Comparison of ENCODE assay signal across 26 mouse cellular contexts in the genomic region with DNA sequence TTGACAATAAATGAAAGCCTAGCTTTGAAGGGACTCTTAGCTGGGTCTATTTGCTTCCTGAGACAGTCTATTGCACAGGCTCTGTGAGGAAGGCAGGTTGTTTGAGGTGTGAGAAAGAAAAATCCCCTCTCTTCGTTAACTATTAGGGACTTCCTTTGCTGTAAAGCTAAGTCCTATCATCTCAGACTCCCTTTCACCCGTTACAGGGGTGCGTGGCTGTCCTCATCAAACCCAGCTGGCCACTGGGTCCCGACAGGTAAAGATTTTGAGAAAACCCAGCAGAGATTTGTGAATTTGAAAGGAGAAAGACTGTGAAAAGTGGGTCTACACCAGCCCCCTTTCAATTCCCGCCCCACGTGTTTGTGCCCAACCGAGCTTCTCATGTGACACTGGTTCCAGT.
DNase-seq lines count a peak whose midpoint lies in the region; ATAC-seq lines count a peak whose summit lies in the region.
"Had no signal": no experiment of that assay in that cellular context is flagged by ENCODE, and none has a peak within 500 bp of the region (broad histone marks: within the 10 kb centered on the region; RNA-seq: fewer than 3 reads in every experiment).

No protein-coding gene starts in this region.

- H3K9me3 ChIP-seq in hindbrain, embryonic 11.5 days (ENCODE audit: control insufficient read depth, low read length): no peaks in the 10 kb centered on the region
- H3K9me3 ChIP-seq in hindbrain, embryonic 14.5 days (ENCODE audit: control insufficient read depth, low read length): no peaks in the 10 kb centered on the region
- no peaks in the 10 kb centered on the region for H3K9me3 ChIP-seq in limb, embryonic 10.5 days (replicated peaks)
- H3K9me3 ChIP-seq: forebrain, embryonic 13.5 days; heart, embryonic 10.5 days; heart, embryonic 15.5 days; liver, embryonic 12.5 days; midbrain, embryonic 12.5 days had no signal

- DNase-seq in hindbrain, embryonic 11.5 days (ENCODE audit: low spot score): no peak
- no peak for DNase-seq in hindbrain, embryonic 14.5 days (ENCODE audit: low spot score)
- DNase-seq in spleen, adult 12 weeks (ENCODE audit: low spot score): peak; percentile 9
- no peak for DNase-seq in spleen, postnatal 14 days (ENCODE audit: low spot score in 2 of 2)
- peak; percentile 29 for DNase-seq in limb, embryonic 10.5 days (ENCODE audit: low spot score)
- DNase-seq in splenic B cell, adult 2 months (ENCODE audit: low read depth, low spot score): peak; percentile 66
- no peak for DNase-seq in testis, postnatal 10 days (ENCODE audit: low spot score)
- no peak for DNase-seq in layer of hippocampus, postnatal 10 days (ENCODE audit: low spot score in 2 of 2)
- DNase-seq: cerebellum, adult 11 months; cerebellum, adult 9-10 months; cerebellum, postnatal 36 days; gastrocnemius, postnatal 10 days; kidney, postnatal 14 days; layer of hippocampus, adult 9-11 months; liver, postnatal 0 days; lung, postnatal 36 days; right cerebral cortex, postnatal 14 days; thymus, adult 18-20 months; thymus, postnatal 25 days had no signal

- 64% methylated on average over 7 of the region's 7 CpGs for WGBS in hindbrain, embryonic 11.5 days
- 65% methylated on average over 7 of the region's 7 CpGs for whole genome bisulfite sequencing in hindbrain, embryonic 14.5 days
- WGBS in limb, embryonic 10.5 days: 61% methylated on average over 7 of the region's 7 CpGs

- H3K4me2 ChIP-seq in hindbrain, embryonic 11.5 days (replicated peaks; ENCODE audit: low read depth, low read length): no peak overlapping the region
- H3K4me2 ChIP-seq in hindbrain, embryonic 14.5 days (replicated peaks): no peak overlapping the region
- H3K4me2 ChIP-seq: forebrain, embryonic 13.5 days; heart, embryonic 15.5 days; liver, embryonic 12.5 days; midbrain, embryonic 12.5 days had no signal

- peaks cover 4% of the 10 kb centered on the region; the same call in 1 of the 2 replicates for H3K4me1 ChIP-seq in hindbrain, embryonic 11.5 days (replicated peaks; ENCODE audit: control insufficient read depth, insufficient read depth, low read length)
- peaks cover 27% of the 10 kb centered on the region for H3K4me1 ChIP-seq in hindbrain, embryonic 14.5 days (replicated peaks; ENCODE audit: control insufficient read depth, insufficient read depth, low read length)
- H3K4me1 ChIP-seq in limb, embryonic 10.5 days: peaks cover 31% of the 10 kb centered on the region
- H3K4me1 ChIP-seq: liver, embryonic 12.5 days had no signal

- H3K27me3 ChIP-seq in hindbrain, embryonic 11.5 days (ENCODE audit: control insufficient read depth, insufficient read depth, low read length): no peaks in the 10 kb centered on the region
- H3K27me3 ChIP-seq in hindbrain, embryonic 14.5 days (ENCODE audit: control insufficient read depth, insufficient read depth, low read length): no peaks in the 10 kb centered on the region
- no peaks in the 10 kb centered on the region for H3K27me3 ChIP-seq in limb, embryonic 10.5 days (ENCODE audit: low read depth, poor library complexity, severe bottlenecking)
- no peaks in the 10 kb centered on the region for H3K27me3 ChIP-seq in splenic B cell, adult 2 months (ENCODE audit: control insufficient read depth, insufficient read depth, low read length, poor library complexity, severe bottlenecking)
- H3K27me3 ChIP-seq: heart, embryonic 15.5 days; midbrain, embryonic 12.5 days had no signal

- ATAC-seq in hindbrain, embryonic 11.5 days (ENCODE audit: low FRiP score): no peak
- no peak for ATAC-seq in hindbrain, embryonic 14.5 days (ENCODE audit: low FRiP score)
- ATAC-seq: CD4-positive, CD25-positive, alpha-beta regulatory T cell, adult 4 months; forebrain, embryonic 13.5 days; intestine, postnatal 0 days; liver, embryonic 12.5 days; liver, postnatal 0 days had no signal

- 0 out of 2 replicates have a peak overlapping the region, but pooled peaks have one; percentile 17 for H3K27ac ChIP-seq in hindbrain, embryonic 11.5 days (ENCODE audit: low read depth, low read length)
- no peak overlapping the region for H3K27ac ChIP-seq in hindbrain, embryonic 14.5 days
- peak overlapping the region; percentile 28; the same call in 1 of the 2 replicates for H3K27ac ChIP-seq in limb, embryonic 10.5 days
- H3K27ac ChIP-seq: forebrain, embryonic 13.5 days; heart, embryonic 10.5 days; heart, embryonic 15.5 days; liver, embryonic 12.5 days; midbrain, embryonic 12.5 days had no signal

- H3K4me3 ChIP-seq in hindbrain, embryonic 11.5 days (ENCODE audit: low read depth, low read length): no peak overlapping the region
- no peak overlapping the region for H3K4me3 ChIP-seq in hindbrain, embryonic 14.5 days (replicated peaks; ENCODE audit: low read length)
- H3K4me3 ChIP-seq in limb, embryonic 10.5 days: no peak overlapping the region
- H3K4me3 ChIP-seq: forebrain, embryonic 13.5 days; heart, embryonic 10.5 days; heart, embryonic 15.5 days; liver, embryonic 12.5 days; midbrain, embryonic 12.5 days had no signal

- H3K9ac ChIP-seq in hindbrain, embryonic 11.5 days (ENCODE audit: low read depth, low read length): no peak overlapping the region
- no peak overlapping the region for H3K9ac ChIP-seq in hindbrain, embryonic 14.5 days
- H3K9ac ChIP-seq: forebrain, embryonic 13.5 days; heart, embryonic 15.5 days; liver, embryonic 12.5 days; liver, postnatal 0 days; midbrain, embryonic 12.5 days had no signal

- no peaks in the 10 kb centered on the region for H3K36me3 ChIP-seq in hindbrain, embryonic 11.5 days (ENCODE audit: control insufficient read depth, insufficient read depth, low read length)
- H3K36me3 ChIP-seq in hindbrain, embryonic 14.5 days (replicated peaks; ENCODE audit: control insufficient read depth, insufficient read depth): no peaks in the 10 kb centered on the region
- no peaks in the 10 kb centered on the region for H3K36me3 ChIP-seq in limb, embryonic 10.5 days
- H3K36me3 ChIP-seq in splenic B cell, adult 2 months (ENCODE audit: control insufficient read depth, insufficient read depth, low read length, poor library complexity, severe bottlenecking): no peaks in the 10 kb centered on the region
- H3K36me3 ChIP-seq: heart, embryonic 10.5 days; heart, embryonic 15.5 days; liver, embryonic 12.5 days; midbrain, embryonic 12.5 days had no signal

Comparison
In these comparisons a context has a peak if more than half of its experiments do, and no peak if none do; other contexts are left out.
1. DNase-seq: peak in spleen, adult 12 weeks (single experiment), limb, embryonic 10.5 days (single experiment) and splenic B cell, adult 2 months (single experiment); none in hindbrain, embryonic 11.5 days (single experiment), hindbrain, embryonic 14.5 days (single experiment), spleen, postnatal 14 days (0 of 2), testis, postnatal 10 days (single experiment) and layer of hippocampus, postnatal 10 days (0 of 2).